Mouse (Mus musculus): ENCODE data around the gene Fhit. TPM values are rescaled to one million over a fixed set of nuclear protein-coding genes. Genes with fewer than 3 reads are reported as not detected.

Fhit gene
- polyA plus RNA-seq, 1 experiment, result not detected

DNA sequence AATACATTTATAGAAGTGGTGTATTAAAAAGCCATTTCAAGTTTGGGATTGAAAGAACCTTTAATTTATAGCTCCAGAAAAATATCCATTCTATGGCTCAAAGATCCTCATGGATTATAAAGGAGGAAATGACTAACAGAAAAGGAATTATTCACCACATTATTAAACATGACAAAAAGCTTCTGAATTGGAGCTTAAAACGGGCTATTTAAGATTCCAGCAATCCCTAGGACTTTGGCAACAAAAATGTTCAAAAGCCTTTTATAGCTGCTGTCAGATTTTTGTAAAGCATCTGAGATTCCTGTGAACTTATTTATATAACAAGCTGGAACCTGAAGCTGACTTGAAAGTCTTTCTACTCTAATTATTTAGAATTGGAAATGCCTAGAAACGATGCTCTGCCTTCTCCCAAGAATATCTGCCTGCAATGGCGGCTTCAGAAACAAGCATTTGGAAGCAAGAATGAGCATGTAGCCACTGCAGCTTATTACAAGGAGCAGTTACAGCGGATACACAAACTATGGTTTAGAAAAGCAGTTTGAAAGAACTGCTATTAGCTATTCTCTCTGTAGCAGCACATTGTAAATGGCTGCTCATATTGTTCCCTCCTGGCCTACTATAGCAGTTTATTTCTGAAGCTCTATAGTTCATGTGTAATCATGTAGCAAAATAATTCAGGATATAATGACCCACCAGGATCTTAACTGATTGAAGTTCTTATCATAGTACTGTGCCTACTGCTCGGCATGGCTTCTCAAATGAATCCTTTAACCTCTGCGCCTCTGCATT is 995.0 kb downstream of the Fhit start:
- Histone ChIP-seq H3K4me3 (replicated peaks; ENCODE audit: control insufficient read depth, low read depth, low read length) (no peak overlapping the region), H3K27ac (ENCODE audit: control insufficient read depth, insufficient read depth, low read depth, low read length, poor library complexity) (no peak overlapping the region), H3K4me1 (ENCODE audit: control insufficient read depth, insufficient read depth, low read length) (no peaks in the 10 kb centered on the region)
- 78% methylated on average over 6 of the region's 6 CpGs for WGBS
- no peak for TF ChIP-seq POLR2A (IDR thresholded peaks at IDR 0.05; ENCODE audit: borderline replicate concordance, control insufficient read depth, low read depth, low read length)
- no peak for TF ChIP-seq CTCF (IDR thresholded peaks at IDR 0.05; ENCODE audit: control insufficient read depth, insufficient read depth, low read length)

DNA sequence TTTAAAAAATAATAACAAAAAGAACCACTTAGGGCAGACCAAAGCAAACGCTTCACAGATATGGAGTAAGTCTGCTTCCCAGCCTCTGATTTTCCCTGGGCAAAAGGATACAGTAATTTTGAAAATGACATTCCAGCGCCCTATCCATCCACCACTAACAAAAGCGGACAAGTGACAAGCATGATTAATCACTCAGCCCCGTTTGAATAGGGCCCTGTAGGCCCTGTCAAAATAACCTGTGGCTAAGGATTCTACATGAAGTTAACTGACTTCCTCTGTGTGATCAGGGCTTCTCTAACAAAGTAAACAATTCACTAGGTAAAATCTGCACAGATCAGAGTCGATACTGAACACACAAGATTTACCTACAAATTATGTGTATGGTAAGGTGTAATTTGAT is 1012.0 kb downstream of the Fhit start:
- WGBS, result 61% methylated on average over 5 of the region's 5 CpGs
- TF ChIP-seq POLR2A (IDR thresholded peaks at IDR 0.05; ENCODE audit: borderline replicate concordance, control insufficient read depth, low read depth, low read length), result no peak
- TF ChIP-seq CTCF (IDR thresholded peaks at IDR 0.05; ENCODE audit: control insufficient read depth, insufficient read depth, low read length), result no peak

DNA sequence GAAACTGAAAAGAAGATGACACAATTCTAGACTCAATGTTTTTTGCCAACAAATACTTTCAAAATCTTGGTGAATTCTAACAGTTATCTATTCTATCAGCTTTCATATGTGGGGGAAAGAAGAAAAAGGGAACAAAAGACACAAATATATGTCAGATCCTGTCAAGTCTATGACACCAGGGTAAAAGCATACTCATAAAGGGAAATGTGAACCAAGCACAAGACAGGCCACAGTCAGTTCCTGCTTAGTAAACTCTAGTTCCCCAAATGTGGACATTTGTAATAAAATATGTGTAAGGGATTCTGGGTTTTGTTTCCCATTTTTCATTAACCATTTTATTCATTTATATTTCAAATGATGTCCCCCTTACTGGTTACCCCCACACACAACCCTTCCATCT is 1022.5 kb downstream of the Fhit start:
- no peak overlapping the region; the same call in 1 of the 2 replicates for H3K27ac ChIP-seq (ENCODE audit: control insufficient read depth, insufficient read depth, low read depth, low read length, poor library complexity)
- H3K4me1 ChIP-seq (ENCODE audit: control insufficient read depth, insufficient read depth, low read length), result no peaks in the 10 kb centered on the region
- TF ChIP-seq POLR2A (IDR thresholded peaks at IDR 0.05; ENCODE audit: borderline replicate concordance, control insufficient read depth, low read depth, low read length) (no peak), CTCF (IDR thresholded peaks at IDR 0.05; ENCODE audit: control insufficient read depth, insufficient read depth, low read length) (no peak)
- H3K4me3 ChIP-seq (replicated peaks; ENCODE audit: control insufficient read depth, low read depth, low read length), result no peak overlapping the region

More for the DNA sequence above, 1012.0 kb downstream of the Fhit start:
- H3K27ac ChIP-seq (ENCODE audit: control insufficient read depth, insufficient read depth, low read depth, low read length, poor library complexity), result no peak overlapping the region
- no peaks in the 10 kb centered on the region for H3K4me1 ChIP-seq (ENCODE audit: control insufficient read depth, insufficient read depth, low read length)
- no peak overlapping the region for H3K4me3 ChIP-seq (replicated peaks; ENCODE audit: control insufficient read depth, low read depth, low read length)

DNA sequence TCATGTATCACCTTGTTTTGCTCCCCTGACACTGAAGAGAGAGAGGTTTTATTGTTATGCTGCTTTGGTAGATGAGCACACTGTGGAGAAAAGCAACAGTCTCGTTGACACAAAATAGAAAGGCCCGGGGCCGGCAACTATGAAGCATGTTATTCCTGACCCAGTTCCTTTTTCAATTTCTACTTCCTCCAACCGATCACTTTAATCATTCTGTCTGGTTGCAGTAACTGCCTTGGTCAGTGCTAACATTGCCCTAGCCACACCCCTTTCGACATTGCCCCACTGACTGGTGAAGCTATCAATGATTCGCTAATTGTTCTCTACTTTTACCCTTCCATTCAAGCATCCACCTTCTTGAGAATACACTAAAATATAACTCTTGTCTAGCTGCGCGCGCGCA is 1028.0 kb downstream of the Fhit start:
- no peak overlapping the region for H3K4me3 ChIP-seq (replicated peaks; ENCODE audit: control insufficient read depth, low read depth, low read length)
- WGBS, result 56% methylated on average over 10 of the region's 10 CpGs
- H3K27ac ChIP-seq (ENCODE audit: control insufficient read depth, insufficient read depth, low read depth, low read length, poor library complexity), result no peak overlapping the region
- no peaks in the 10 kb centered on the region; the same call in 1 of the 2 replicates for H3K4me1 ChIP-seq (ENCODE audit: control insufficient read depth, insufficient read depth, low read length)
- TF ChIP-seq POLR2A (IDR thresholded peaks at IDR 0.05; ENCODE audit: borderline replicate concordance, control insufficient read depth, low read depth, low read length), result no peak

DNA sequence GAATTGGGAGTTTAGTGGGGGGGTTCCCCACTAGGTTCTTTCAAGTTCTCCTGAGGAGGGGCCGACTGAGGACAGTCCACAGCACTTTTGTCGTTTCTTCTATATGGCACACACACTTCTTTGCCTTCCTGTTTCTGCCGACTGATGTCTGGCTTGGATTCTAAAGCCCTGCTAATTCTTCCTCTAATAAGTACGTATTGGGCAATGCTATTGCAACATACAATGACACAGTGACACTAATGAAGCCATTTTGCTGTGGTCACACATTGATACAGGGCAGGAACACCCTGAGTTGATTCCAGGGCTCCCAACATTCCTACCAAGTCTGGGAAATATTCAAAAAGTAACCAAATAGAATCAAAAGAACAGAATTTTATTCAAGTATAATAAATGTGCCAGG is 1032.2 kb downstream of the Fhit start:
- TF ChIP-seq CTCF (IDR thresholded peaks at IDR 0.05; ENCODE audit: control insufficient read depth, insufficient read depth, low read length) (no peak), POLR2A (IDR thresholded peaks at IDR 0.05; ENCODE audit: borderline replicate concordance, control insufficient read depth, low read depth, low read length) (no peak)
- Histone ChIP-seq H3K4me3 (replicated peaks; ENCODE audit: control insufficient read depth, low read depth, low read length) (no peak overlapping the region), H3K27ac (ENCODE audit: control insufficient read depth, insufficient read depth, low read depth, low read length, poor library complexity) (no peak overlapping the region), H3K4me1 (ENCODE audit: control insufficient read depth, insufficient read depth, low read length) (no peaks in the 10 kb centered on the region; the same call in 1 of the 2 replicates)
- WGBS, result 60% methylated on average over 4 of the region's 4 CpGs

DNA sequence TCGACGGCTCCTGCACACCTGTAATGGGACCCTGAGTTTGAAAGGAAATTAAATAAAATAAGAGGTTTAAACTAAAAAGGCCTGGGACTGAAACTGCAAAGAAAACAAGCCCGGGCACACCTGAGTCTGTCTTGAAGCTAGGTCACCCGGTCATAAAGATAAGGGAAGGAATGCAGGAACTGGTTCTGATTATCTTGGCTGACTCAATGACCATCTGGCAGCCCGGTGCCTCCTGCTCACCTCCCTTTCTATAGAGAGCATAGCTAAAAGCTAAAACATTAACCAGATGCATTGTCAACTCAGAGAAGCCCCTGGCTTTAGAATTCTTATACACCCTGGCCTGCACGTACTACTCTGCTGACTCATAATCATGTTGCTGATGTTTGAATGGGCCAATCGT is 1032.7 kb downstream of the Fhit start:
- 80% methylated on average over 7 of the region's 7 CpGs for WGBS
- H3K4me3 ChIP-seq (replicated peaks; ENCODE audit: control insufficient read depth, low read depth, low read length), result no peak overlapping the region
- no peak overlapping the region for H3K27ac ChIP-seq (ENCODE audit: control insufficient read depth, insufficient read depth, low read depth, low read length, poor library complexity)
- H3K4me1 ChIP-seq (ENCODE audit: control insufficient read depth, insufficient read depth, low read length), result no peaks in the 10 kb centered on the region; the same call in 1 of the 2 replicates
- TF ChIP-seq POLR2A (IDR thresholded peaks at IDR 0.05; ENCODE audit: borderline replicate concordance, control insufficient read depth, low read depth, low read length), result no peak
- TF ChIP-seq CTCF (IDR thresholded peaks at IDR 0.05; ENCODE audit: control insufficient read depth, insufficient read depth, low read length), result no peak

DNA sequence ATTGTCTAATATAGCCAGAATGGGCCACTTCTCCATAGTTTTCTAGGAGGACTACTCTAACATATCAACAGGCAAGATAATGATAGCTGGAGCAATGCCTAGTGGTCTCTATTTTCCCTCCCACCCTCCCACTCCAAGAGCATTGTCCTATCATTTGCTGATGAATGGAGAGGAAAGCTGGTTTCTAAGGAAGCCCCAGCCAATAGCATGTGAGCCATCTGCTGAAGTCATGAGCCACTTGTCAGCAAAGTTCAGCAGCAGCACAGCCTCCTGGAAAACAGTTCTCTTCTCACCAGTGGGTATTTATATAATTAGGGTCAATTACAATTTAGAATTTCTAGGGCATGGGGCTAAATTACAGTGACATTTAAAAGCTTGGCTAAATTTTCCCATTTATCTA is 1035.3 kb downstream of the Fhit start:
- Histone ChIP-seq H3K4me1 (ENCODE audit: control insufficient read depth, insufficient read depth, low read length) (no peaks in the 10 kb centered on the region; the same call in 1 of the 2 replicates), H3K4me3 (replicated peaks; ENCODE audit: control insufficient read depth, low read depth, low read length) (no peak overlapping the region), H3K27ac (ENCODE audit: control insufficient read depth, insufficient read depth, low read depth, low read length, poor library complexity) (no peak overlapping the region)
- TF ChIP-seq CTCF (IDR thresholded peaks at IDR 0.05; ENCODE audit: control insufficient read depth, insufficient read depth, low read length) (no peak), POLR2A (IDR thresholded peaks at IDR 0.05; ENCODE audit: borderline replicate concordance, control insufficient read depth, low read depth, low read length) (no peak)

DNA sequence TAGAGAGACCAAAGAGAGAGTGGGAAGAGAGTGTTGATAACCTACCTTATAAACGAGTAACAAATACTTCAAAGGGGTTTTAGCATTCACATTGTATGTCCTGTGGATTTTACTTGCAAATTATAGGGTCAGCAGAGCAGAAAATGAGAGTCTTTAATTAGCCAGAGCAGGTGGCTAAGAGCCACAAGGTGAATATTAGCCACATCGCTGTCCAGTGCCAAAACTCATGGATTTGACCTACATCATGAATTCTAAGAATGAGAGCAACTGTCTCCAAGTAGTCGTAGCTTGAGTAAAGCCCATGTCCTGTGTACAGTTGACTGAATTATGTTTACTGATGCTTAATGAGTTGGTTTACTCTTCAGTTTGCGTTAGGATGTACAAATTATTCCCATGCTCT is 1039.7 kb downstream of the Fhit start:
- H3K27ac ChIP-seq (ENCODE audit: control insufficient read depth, insufficient read depth, low read depth, low read length, poor library complexity), result no peak overlapping the region
- H3K4me1 ChIP-seq (ENCODE audit: control insufficient read depth, insufficient read depth, low read length), result no peaks in the 10 kb centered on the region
- TF ChIP-seq CTCF (IDR thresholded peaks at IDR 0.05; ENCODE audit: control insufficient read depth, insufficient read depth, low read length) (no peak), POLR2A (IDR thresholded peaks at IDR 0.05; ENCODE audit: borderline replicate concordance, control insufficient read depth, low read depth, low read length) (no peak)
- WGBS, result 73% methylated on average over 4 of the region's 4 CpGs
- H3K4me3 ChIP-seq (replicated peaks; ENCODE audit: control insufficient read depth, low read depth, low read length), result no peak overlapping the region

DNA sequence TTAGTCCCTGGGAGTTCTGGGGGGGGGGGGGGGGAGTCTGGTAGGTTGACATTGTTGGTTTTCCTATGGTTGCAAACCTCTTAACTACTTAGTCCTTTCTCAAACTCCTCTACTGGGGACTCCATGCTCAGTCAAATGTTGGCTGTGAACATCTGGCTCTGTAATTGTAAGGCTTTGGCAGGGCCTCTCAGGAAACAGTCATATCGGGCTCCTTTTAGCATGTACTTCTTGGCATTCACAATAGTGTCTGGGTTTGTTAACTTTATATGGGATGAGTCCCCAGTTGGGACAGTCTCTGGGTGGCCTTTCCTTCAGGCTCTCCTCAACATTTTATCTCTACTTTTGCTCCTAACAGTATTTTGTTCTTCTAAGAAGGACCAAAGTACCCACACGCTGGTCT is 1065.6 kb downstream of the Fhit start:
- TF ChIP-seq POLR2A (IDR thresholded peaks at IDR 0.05; ENCODE audit: borderline replicate concordance, control insufficient read depth, low read depth, low read length) (no peak), CTCF (IDR thresholded peaks at IDR 0.05; ENCODE audit: control insufficient read depth, insufficient read depth, low read length) (no peak)

More for the DNA sequence above, 1065.6 kb downstream of the Fhit start:
- Histone ChIP-seq H3K27ac (ENCODE audit: control insufficient read depth, insufficient read depth, low read depth, low read length, poor library complexity) (no peak overlapping the region), H3K4me1 (ENCODE audit: control insufficient read depth, insufficient read depth, low read length) (no peaks in the 10 kb centered on the region), H3K4me3 (replicated peaks; ENCODE audit: control insufficient read depth, low read depth, low read length) (no peak overlapping the region)
- WGBS, result 82% methylated on average over 2 of the region's 2 CpGs

All from bone marrow, adult 2 months (tissue).